Mouse (Mus musculus) Patski (cell line): ENCODE results near the gene Adh6b. TPM values are rescaled to one million over a fixed set of nuclear protein-coding genes. Genes with fewer than 3 reads are reported as not detected.

Experiments
- ATAC-seq: fragments of 100-300 bp; one replicate; pipeline ENCODE4 v1.8.0; 2021
- CTCF ChIA-PET: fragments of 350-600 bp; sonication (Branson Sonifier 250); formaldehyde crosslinking; loops from one replicate; lab custom pipeline; 2022; ENCODE audit warnings: inconsistent platforms; lab: Charles Lee
- POLR2A ChIA-PET: fragments of 350-600 bp; sonication (Branson Sonifier 250); formaldehyde crosslinking; loops from one replicate; lab custom pipeline; 2022; ENCODE audit warnings: antibody characterized with exemption, inconsistent platforms; lab: Charles Lee
- DNase-seq: peaks from one replicate; pipeline ENCODE4 v3.0.0-alpha.2; 2011; ENCODE audit warnings: low read depth, low spot score
- H3K27me3 ChIP-seq: fragments of 371-371 bp; one replicate; pipeline ENCODE4 v1.5.1; 2021
- CTCF ChIP-seq: fragments of 100-300 bp; IDR thresholded peaks from one replicate; pipeline ENCODE4 v1.5.1; 2021
- in situ Hi-C: fragments of 300-500 bp; cut with MboI; formaldehyde crosslinking; loops from 3 replicates; pipeline ENCODE4 v1.11.1; 2018; ENCODE audit warnings: low pct_unique_long_range_greater_than_20kb, mixed read lengths
- polyA plus RNA-seq: library from polyadenylated mRNA; unstranded; gene quantifications from one replicate; pipeline ENCODE4 v1.2.3, GENCODE M21; 2021

Adh6b gene
- 0.09 TPM for polyA plus RNA-seq

DNA sequence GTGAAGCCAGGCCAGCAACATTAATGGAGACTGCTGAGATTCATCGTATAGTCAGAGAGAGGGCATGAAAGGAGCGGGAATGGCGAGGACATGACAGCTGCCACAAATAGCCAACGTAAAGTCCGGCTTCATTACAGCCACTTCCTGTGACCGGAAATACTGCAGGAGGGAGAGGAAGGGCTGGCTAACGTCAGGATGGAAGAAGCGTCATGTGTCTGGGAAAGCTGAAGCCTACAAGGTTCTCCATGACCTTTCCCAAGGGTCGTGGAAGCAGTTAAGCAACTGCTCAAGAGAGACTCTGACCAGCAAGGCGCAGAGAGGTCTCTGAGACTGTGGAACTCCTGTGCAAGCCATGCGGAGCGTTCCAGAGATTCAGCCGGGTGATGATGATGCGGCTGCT, at the start of gene Adh6b:
Gene Adh6b (plus strand): TSS at position 305 of the 400 bp plus-strand sequence.
- CTCF ChIA-PET, result interaction anchor here (2.0 kb wide), 1 partner anchor 10 kb away, joined by 8 read pairs; no protein-coding TSS in a partner anchor

DNA sequence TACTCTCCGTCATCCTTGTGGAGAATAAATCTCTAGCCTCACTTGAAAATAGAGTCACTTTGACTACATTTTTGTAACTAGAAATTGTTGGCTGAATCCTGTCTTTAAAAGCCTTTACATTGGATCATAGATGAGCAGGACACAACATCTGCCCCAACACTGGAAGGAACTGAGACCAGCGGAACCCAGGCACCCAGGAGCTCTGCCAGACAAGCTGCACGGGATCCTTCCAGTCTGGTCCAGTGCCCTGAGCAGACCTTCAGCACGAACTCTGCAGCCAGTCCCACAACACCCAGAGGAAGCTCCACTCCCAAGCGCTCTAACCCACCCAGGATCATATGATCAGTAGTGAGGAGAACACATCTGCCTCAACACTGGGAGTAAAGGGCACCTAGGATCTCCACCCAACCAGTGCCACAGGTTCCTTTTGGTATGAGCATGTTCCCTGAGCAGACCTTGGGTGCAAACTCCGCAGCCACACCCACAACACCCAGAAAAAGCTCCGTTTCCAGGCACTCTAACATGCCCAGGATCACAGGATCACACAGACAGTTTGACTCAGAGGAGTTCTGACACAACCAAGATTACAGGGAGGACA, 48.2 kb upstream of the Adh6b start:
- no peak for ATAC-seq
- TF ChIP-seq CTCF, result no peak
- in situ Hi-C loops, result no loop called here
- DNase-seq, result no peak
- CTCF ChIA-PET, result interaction anchor here (1.1 to 1.6 kb wide), 5 partner anchors 21 to 139 kb away, joined by 3 to 7 read pairs (median 4); no protein-coding TSS in a partner anchor
- POLR2A ChIA-PET, result interaction anchor here (0.9 to 1.2 kb wide), 2 partner anchors 9 kb away, joined by 3 to 4 read pairs; no protein-coding TSS in a partner anchor
- no peaks in the 10 kb centered on the region for H3K27me3 ChIP-seq

More for the DNA sequence above, at the start of gene Adh6b:
- DNase-seq, result no peak
- no peak for ATAC-seq
- in situ Hi-C loops, result no loop called here
- no peaks in the 10 kb centered on the region for H3K27me3 ChIP-seq
- no peak for TF ChIP-seq CTCF
- POLR2A ChIA-PET, result no interaction called here

DNA sequence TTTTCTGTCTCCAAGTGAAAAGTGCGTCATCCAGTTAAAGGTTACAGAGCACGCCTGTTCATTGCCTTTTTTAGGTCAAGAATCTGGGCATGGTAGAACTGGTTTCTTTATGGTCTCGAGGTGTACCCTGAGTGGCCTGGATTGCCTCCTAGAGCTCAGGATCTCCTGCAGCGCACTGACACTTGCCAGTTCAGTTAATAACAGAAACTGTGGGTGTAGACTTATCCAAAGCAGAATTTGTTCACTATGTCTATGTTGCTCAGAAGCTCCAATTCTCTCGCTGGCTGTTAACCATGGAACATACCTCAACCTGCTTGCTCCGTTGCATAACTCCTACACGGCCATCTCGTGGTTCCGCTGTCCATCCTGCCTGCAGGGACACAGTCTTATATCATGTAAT, 41.4 kb upstream of the Adh6b start:
- no peak for TF ChIP-seq CTCF
- ATAC-seq (no peak), DNase-seq (no peak)
- ChIA-PET POLR2A (no interaction called here), CTCF (interaction anchor here (1.6 kb wide), 1 partner anchor 12 kb away, joined by 3 read pairs; no protein-coding TSS in a partner anchor)
- in situ Hi-C loops, result no loop called here
- no peaks in the 10 kb centered on the region for H3K27me3 ChIP-seq

DNA sequence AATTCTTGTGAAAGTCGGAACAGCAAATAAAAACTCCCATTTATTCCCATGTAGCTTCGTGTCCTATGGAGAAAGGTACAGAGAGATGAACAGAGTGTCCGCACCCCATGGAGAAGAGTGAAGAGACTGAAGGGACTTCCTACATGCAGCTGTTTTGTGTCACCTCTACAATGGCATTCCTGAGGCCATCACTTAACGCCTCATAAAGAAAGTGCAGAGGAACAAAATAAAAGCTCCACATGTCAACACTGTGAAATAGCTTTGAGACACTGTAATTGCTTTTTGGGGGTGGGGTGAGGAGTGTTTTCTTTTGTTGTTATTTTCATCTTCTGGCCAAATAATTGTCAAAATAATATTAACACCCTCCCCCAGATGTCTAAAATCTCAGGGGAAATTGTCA, 38.9 kb upstream of the Adh6b start:
- CTCF ChIA-PET, result interaction anchor here (0.6 to 4.8 kb wide), 2 partner anchors 17 to 62 kb away, joined by 3 to 17 read pairs; no protein-coding TSS in a partner anchor
- H3K27me3 ChIP-seq, result no peaks in the 10 kb centered on the region
- in situ Hi-C loops, result no loop called here
- DNase-seq (no peak), ATAC-seq (peak; percentile 34)
- POLR2A ChIA-PET, result interaction anchor here (0.6 to 1.0 kb wide), 2 partner anchors 10 to 114 kb away, joined by 3 to 4 read pairs; no protein-coding TSS in a partner anchor
- TF ChIP-seq CTCF, result no peak

DNA sequence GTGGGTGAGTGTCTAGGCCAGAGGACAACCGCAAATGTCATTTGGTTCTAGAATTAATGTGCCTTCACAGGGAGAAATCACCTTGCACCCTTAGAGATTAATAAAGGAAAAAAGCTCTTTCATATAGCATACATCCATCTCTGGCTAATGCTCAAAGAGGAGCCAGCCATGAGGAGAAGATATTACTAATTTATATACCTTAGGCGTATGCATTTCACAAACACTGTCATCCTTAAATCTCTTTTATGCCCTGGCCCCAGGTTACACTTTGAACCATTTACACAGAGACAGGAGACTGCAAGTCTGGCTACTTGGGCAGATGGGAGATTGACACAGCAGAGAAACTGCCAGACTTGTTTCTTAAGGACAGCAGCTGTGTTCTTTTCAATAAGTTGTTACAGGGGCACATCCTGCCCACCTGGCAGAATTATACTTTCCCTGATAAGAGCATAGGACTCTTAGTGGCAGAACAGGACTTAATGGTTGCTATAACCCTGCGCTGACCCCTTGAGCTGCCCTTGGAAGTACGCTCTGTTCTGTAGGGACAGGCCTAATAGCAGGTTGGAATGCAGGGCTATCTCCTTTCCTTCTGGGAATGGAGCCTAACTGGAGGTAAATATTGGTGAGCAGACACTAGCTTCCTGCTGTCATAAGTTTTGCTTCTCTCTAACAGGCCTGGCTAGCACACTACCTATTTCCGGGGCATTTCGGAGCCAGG, 37.6 kb upstream of the Adh6b start:
- TF ChIP-seq CTCF, result no peak
- DNase-seq, result no peak
- H3K27me3 ChIP-seq, result no peaks in the 10 kb centered on the region
- ChIA-PET CTCF (interaction anchor here (1.3 to 4.8 kb wide), 4 partner anchors 17 to 63 kb away, joined by 3 to 17 read pairs (median 4); no protein-coding TSS in a partner anchor), POLR2A (interaction anchor here (1.1 kb wide), 1 partner anchor 22 kb away, joined by 3 read pairs; no protein-coding TSS in a partner anchor)
- in situ Hi-C loops, result no loop called here
- no peak for ATAC-seq

DNA sequence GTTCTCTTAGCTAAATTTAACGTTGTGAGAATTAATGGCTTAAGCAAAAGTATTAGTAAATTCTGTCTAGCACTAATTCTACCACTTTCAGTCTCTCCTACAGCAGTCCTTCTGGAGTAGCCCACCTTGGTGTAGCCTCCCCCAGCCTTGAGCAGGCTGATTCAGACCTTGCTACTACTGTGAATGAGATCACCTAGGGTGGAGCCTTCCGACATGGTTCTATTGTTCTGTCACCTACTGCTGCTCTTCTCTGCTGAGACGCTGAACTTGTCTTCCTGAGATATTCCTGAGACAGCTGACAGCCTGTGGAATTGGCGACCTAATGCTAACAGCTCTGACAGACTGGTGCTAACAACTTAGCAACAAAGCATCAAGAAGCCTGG, 37.1 kb upstream of the Adh6b start:
- TF ChIP-seq CTCF, result no peak
- ChIA-PET CTCF (interaction anchor here (1.3 to 4.8 kb wide), 4 partner anchors 18 to 64 kb away, joined by 3 to 17 read pairs (median 4); no protein-coding TSS in a partner anchor), POLR2A (interaction anchor here (1.1 kb wide), 1 partner anchor 21 kb away, joined by 3 read pairs; no protein-coding TSS in a partner anchor)
- no peaks in the 10 kb centered on the region for H3K27me3 ChIP-seq
- in situ Hi-C loops, result no loop called here
- no peak for DNase-seq
- ATAC-seq, result no peak

DNA sequence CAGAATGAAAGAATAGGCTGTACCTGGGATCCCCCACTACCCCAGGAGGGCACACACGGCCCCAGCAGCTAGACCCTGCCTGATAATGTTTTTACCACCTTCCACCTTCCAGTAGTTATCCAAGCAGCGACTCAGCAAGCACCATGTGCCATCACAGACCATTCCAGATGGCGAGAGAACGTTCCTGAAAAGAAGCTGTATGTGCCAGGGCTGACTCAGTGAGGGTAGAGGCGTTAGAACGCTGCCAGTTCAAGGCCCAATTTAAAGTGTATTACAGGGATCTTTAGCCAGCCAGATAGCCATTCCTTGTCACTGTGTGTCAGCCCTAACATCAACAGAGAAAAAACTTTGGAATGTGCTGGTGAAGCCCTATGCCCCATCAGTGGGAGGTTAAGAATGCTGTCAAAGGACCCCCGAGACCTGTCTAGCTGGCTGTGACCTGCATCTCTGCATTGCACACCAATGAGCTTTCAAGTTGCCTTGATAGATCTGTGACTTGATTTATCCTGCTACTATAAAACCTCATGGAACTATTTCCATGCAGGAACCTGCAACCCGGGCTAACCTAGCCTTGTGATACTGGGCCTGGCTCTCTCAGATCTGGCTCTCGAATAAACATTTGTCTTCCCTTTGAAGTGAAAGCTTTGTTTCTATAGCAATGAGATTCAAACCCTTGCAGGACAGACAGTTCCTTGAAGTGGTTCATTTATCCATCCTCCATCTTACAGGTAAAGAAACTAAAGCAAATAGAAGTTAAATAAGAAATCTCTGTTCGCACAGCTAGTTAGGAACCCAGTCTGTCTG, 35.9 kb upstream of the Adh6b start:
- no peak for ATAC-seq
- in situ Hi-C loops, result no loop called here
- no peak for DNase-seq
- TF ChIP-seq CTCF, result no peak
- no peaks in the 10 kb centered on the region for H3K27me3 ChIP-seq
- ChIA-PET CTCF (interaction anchor here (1.0 to 4.8 kb wide), 5 partner anchors 10 to 107 kb away, joined by 3 to 17 read pairs (median 4); no protein-coding TSS in a partner anchor), POLR2A (no interaction called here)

DNA sequence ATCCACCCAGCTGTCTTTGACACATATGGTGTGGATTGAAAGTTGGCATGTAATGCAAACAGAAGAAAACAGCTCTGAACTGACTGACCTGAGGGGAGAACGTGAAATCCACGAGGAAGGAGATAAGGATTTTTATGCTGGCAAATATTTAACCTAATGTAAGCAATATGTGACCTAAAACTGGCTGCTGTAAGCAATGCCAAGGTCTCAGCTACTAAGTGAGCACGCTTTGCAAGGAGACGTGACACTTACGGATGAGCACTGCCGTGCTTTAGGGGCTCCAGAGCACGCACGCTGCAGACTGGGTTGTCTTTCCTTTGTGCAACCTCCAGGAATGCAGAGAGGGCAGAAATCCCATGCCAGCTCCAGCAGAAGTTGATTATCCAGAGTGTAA, 35.3 kb upstream of the Adh6b start:
- no peaks in the 10 kb centered on the region for H3K27me3 ChIP-seq
- ChIA-PET CTCF (interaction anchor here (0.6 to 4.8 kb wide), 6 partner anchors 10 to 108 kb away, joined by 3 to 17 read pairs (median 4); no protein-coding TSS in a partner anchor), POLR2A (no interaction called here)
- TF ChIP-seq CTCF, result no peak
- in situ Hi-C loops, result no loop called here
- DNase-seq, result no peak
- no peak for ATAC-seq

DNA sequence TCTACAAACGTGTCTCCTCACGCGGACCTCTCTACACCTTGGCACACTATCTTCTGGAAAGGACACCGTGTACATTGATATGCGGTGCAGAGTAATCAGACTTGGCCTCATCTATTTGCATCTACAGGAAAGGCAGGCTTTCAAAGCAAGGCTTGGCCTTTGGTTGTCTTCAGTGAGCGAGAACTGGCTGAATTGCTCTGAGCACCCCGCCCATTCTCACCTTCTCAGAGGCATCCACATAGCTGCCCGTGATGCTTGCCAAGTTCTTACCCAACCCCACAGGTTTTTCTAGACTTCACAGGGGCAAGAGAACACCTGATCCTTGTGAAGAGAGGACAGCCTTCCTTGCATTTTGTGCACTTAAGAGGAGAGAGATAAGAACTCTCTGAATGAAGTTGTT, 31.7 kb upstream of the Adh6b start:
- ChIA-PET POLR2A (interaction anchor here (0.7 kb wide), 1 partner anchor 99 kb away, joined by 3 read pairs; no protein-coding TSS in a partner anchor), CTCF (interaction anchor here (1.1 kb wide), 1 partner anchor 65 kb away, joined by 3 read pairs; no protein-coding TSS in a partner anchor)
- in situ Hi-C loops, result no loop called here
- DNase-seq, result no peak
- no peaks in the 10 kb centered on the region for H3K27me3 ChIP-seq
- no peak for ATAC-seq
- no peak for TF ChIP-seq CTCF

DNA sequence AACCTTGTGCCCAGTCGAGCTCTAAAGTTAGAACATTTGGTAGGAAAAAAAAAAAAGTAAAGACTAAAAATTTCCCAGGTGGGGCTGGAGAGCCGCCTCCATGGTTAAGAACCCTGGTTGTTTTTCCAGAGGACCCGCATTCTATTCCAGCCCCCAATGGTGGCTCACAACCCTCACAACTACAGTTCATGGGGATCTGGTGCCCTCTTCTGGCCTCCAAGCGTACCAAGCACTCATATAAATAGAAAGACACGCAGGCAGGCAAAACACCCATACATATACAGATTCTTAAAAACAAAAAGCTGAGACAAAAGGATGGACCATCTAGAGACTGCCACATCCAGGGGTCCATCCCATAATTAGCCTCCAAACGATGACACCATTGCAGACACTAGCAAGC, 30.6 kb upstream of the Adh6b start:
- in situ Hi-C loops, result no loop called here
- peak; percentile 54 for TF ChIP-seq CTCF
- ChIA-PET POLR2A (no interaction called here), CTCF (interaction anchor here (0.7 to 1.5 kb wide), 4 partner anchors 10 to 71 kb away, joined by 3 read pairs; no protein-coding TSS in a partner anchor)
- H3K27me3 ChIP-seq, result no peaks in the 10 kb centered on the region
- no peak for ATAC-seq
- no peak for DNase-seq
